ENCODE assay signal across 10 mouse cellular contexts in the genomic region with DNA sequence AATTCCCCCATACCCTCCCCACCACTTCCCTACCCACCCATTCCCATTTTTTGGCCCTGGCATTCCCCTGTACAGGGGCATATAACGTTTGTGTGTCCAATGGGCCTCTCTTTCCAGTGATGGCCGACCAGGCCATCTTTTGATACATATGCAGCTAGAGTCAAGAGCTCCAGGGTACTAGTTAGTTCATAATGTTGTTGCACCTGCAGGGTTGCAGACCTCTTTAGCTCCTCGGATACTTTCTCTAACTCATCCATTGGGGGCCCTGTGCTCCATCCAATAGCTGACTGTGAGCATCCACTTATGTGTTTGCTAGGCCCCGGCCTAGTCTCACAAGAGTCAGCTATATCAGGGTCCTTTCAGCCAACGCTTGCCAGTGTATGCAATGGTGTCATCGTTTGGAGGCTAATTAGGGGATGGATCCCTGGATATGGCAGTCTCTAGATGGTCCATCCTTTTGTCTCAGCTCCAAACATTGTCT. TPM values are rescaled to one million over a fixed set of nuclear protein-coding genes. Genes with fewer than 3 reads are reported as not detected.
DNase-seq lines count a peak whose midpoint lies in the region.
"Not testable (repeated sequence)": the region's sequence is repeated elsewhere in the genome, so short reads cannot be mapped to it uniquely, and the experiment has no call there.
"Had no signal": no experiment of that assay in that cellular context is flagged by ENCODE, and none has a peak within 500 bp of the region (broad histone marks: within the 10 kb centered on the region; RNA-seq: fewer than 3 reads in every experiment).

No protein-coding gene starts in this region.

- peak; percentile 8 to 10 for DNase-seq in B cell, adult 2 months
- peak; percentile 94 for DNase-seq in heart, adult 11 months
- peak; percentile 5 for DNase-seq in heart, postnatal 4 days
- DNase-seq in left cerebral cortex, postnatal 36 days (ENCODE audit: low spot score in 2 of 2) = peak; percentile 5 to 12
- peak; percentile 19 for DNase-seq in ovary, postnatal 10 days (ENCODE audit: low spot score)
- peak; percentile 5 for DNase-seq in testis, postnatal 14 days (ENCODE audit: low spot score)
- peak; percentile 3 for DNase-seq in urinary bladder, postnatal 14 days (ENCODE audit: low spot score)

- intact Hi-C loops in left cerebral cortex, postnatal 36 days (cut with DNase I) = not testable (repeated sequence)

RNA-seq across cellular contexts. Expression of a gene that starts 5.7 kb away (rescaled TPM):
- total RNA-seq in heart, postnatal 4 days (2021) = under 1 TPM; 0.14 to 0.38 TPM
- under 1 TPM; 0.42 to 0.45 TPM for total RNA-seq in left cerebral cortex, postnatal 36 days (2021)
- total RNA-seq: adrenal gland, adult 2 months; gastrocnemius, postnatal 14 days; MEL had no signal

Comparison
In these comparisons a context has a peak if more than half of its experiments do, and no peak if none do; other contexts are left out.
1. Peak in every context shown above with its lines: DNase-seq.
2. DNase-seq: peak in every context shown above with its lines; median percentile 94 in heart, adult 11 months; 19 in ovary, postnatal 10 days; 9 in B cell, adult 2 months; 8 in left cerebral cortex, postnatal 36 days; 5 in heart, postnatal 4 days; 5 in testis, postnatal 14 days; 3 in urinary bladder, postnatal 14 days.